Mouse (Mus musculus) limb, embryonic 13.5 days (tissue): ENCODE results near the gene Wdr47. TPM values are rescaled to one million over a fixed set of nuclear protein-coding genes. Genes with fewer than 3 reads are reported as not detected.
"Not testable (repeated sequence)": the region's sequence is repeated elsewhere in the genome, so short reads cannot be mapped to it uniquely, and the experiment has no call there.

ENCODE experiments used
- ATAC-seq: fragments of 200-750 bp; cut with Nextera tagmentation; 2 replicates; pipeline ENCODE4 v1.8.0; 2017; ENCODE audit warnings: low read depth, moderate number of reproducible peaks, moderate TSS enrichment; ENCODE audit not compliant: low FRiP score
- H3K27ac ChIP-seq: fragments of 300-500 bp; sonication (generic); 2 replicates; pipeline ENCODE4 v1.5.1; 2015; ENCODE audit warnings: inconsistent platforms, mild to moderate bottlenecking, moderate library complexity
- H3K27me3 ChIP-seq: fragments of 300-500 bp; sonication (generic); 2 replicates; pipeline ENCODE4 v1.6.1; 2015; ENCODE audit warnings: mild to moderate bottlenecking, inconsistent platforms
- H3K36me3 ChIP-seq: fragments of 300-500 bp; sonication (generic); 2 replicates; pipeline ENCODE4 v1.6.1; 2015; ENCODE audit warnings: inconsistent platforms, mild to moderate bottlenecking, moderate library complexity
- H3K4me1 ChIP-seq: fragments of 300-500 bp; sonication (generic); 2 replicates; pipeline ENCODE4 v1.6.1; 2015; ENCODE audit warnings: inconsistent platforms
- H3K4me2 ChIP-seq: fragments of 300-500 bp; sonication (generic); replicated peaks from 2 replicates; pipeline ENCODE4 v1.6.1; 2015; ENCODE audit warnings: inconsistent platforms, mild to moderate bottlenecking, moderate library complexity
- H3K4me3 ChIP-seq: fragments of 300-500 bp; sonication (generic); 2 replicates; pipeline ENCODE4 v1.5.1; 2015; ENCODE audit warnings: moderate library complexity, mild to moderate bottlenecking, inconsistent platforms
- H3K9ac ChIP-seq: fragments of 300-500 bp; sonication (generic); 2 replicates; pipeline ENCODE4 v1.6.1; 2015; ENCODE audit warnings: mild to moderate bottlenecking, inconsistent platforms
- H3K9me3 ChIP-seq: fragments of 300-500 bp; sonication (generic); 2 replicates; pipeline ENCODE4 v1.6.1; 2016; ENCODE audit warnings: inconsistent platforms
- WGBS: fragments of 180-500 bp; shearing (Covaris S2); methylation state at CpG from one replicate; pipeline ENCODE4 v1.1.7; 2015; 5-methylcytosine and 5-hydroxymethylcytosine counted together
- polyA plus RNA-seq: library from polyadenylated mRNA; unstranded; fragments of >200 nt; fragmentation: Nextera tagmentation; extraction: Ambion mirVana; gene quantifications from 2 replicates; pipeline ENCODE4 v1.2.1, GENCODE M21; 2015

Wdr47 gene
- polyA plus RNA-seq, result 12.4 and 12.6 TPM in 2 replicates

DNA sequence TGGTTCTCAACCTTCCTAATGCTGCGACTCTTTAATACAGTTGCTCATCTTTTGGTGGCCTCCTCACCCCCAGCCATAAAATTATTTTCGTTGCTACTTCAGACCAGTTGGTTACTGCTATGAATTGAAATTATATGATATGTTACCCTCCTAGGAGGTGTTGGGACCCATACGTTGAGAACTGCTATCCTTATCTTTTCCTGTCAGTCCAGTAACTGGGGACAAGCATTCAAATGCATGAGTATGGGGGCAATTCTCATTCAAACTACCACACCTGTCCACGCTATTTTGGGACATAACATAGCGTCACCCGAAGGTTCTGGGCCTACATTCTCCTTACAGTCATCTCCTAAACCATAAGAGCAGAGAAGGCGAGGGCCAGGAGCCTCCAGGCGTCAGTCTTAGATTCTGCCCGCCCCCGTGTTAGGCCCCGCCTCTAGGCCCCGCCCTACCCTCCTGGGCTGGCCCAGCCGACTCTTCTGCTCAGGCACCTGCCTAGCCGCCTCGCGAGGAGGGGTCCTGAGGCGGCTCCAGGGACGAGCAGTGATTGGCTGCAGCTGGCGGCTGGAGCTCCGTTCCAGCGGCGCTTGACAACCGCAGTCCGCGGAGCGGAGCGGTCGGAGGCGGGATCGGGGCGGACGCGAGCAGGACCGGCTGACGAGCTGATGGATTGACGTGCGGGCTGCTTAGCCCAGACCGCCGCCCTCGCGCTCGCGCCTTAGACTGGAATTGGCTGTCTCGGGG, at the start of gene Wdr47:
TSS of gene Wdr47 (plus strand) at position 494 of the 744 bp plus-strand sequence.
- WGBS, result 6% methylated on average over 44 of the region's 44 CpGs
- peak within 1 kb of the TSS; percentile 97 for H3K4me2 ChIP-seq
- ATAC-seq, result peak; percentile 99
- H3K4me1 ChIP-seq, result peaks cover 15% of the 10 kb centered on the region
- H3K9ac ChIP-seq, result peak within 1 kb of the TSS; percentile 75
- H3K27me3 ChIP-seq, result no peaks in the 10 kb centered on the region
- no peaks in the 10 kb centered on the region for H3K36me3 ChIP-seq
- no peak within 1 kb of the TSS for H3K27ac ChIP-seq
- no peaks in the 10 kb centered on the region for H3K9me3 ChIP-seq
- H3K4me3 ChIP-seq, result peak within 1 kb of the TSS; percentile 72

DNA sequence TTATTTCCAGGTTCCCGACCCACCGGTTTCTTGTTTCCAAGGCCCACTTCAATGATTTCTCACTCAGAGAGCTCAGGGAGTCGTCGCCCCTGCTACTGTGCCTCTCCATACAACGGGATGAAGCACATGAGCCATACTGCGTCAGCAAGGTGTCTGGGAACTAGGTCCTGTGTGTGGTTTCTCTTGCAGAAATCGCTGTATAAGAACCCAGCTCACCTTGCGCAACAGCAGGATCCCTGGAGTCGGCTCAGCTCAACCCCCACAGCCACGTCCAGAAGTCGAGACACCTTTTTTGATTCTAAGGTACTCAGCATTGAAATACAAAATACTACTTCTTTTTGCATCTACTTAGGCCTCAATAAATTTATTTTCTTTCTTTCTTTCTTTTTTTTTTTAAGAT, 48.8 kb upstream of the Wdr47 start:
- Histone ChIP-seq H3K36me3 (no peaks in the 10 kb centered on the region), H3K4me2 (no peak overlapping the region), H3K9me3 (no peaks in the 10 kb centered on the region), H3K27me3 (no peaks in the 10 kb centered on the region), H3K4me1 (peaks cover 5% of the 10 kb centered on the region; the same call in 1 of the 2 replicates), H3K27ac (no peak overlapping the region), H3K4me3 (no peak overlapping the region), H3K9ac (no peak overlapping the region)
- no peak for ATAC-seq
- WGBS, result 80% methylated on average over 11 of the region's 11 CpGs

DNA sequence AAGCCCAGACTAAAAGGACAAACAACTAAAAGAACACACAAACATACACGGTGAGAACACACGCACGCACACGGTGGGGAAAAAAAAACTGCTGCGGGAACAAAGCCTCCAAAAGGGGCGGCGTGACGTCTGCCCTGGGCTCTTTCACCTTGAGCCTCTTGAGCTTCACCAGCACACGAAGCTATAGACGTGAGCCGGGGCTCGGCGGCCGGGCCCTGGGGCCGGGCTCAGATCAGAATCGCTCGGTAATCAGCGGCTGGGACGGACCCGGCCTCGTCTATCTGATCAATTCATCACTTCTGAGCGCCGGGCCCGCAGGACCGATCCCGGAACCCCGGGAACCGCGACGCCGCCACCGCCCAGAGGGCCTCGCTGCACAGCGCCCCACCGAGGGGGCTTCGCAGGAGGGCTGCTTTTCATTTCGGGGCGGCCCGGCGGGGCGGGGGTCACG, 36.9 kb upstream of the Wdr47 start:
- Histone ChIP-seq H3K4me3 (peak overlapping the region; percentile 82), H3K27me3 (no peaks in the 10 kb centered on the region), H3K9ac (peak overlapping the region; percentile 94), H3K4me1 (peaks cover 7% of the 10 kb centered on the region), H3K36me3 (peaks cover 23% of the 10 kb centered on the region), H3K9me3 (no peaks in the 10 kb centered on the region), H3K27ac (peak overlapping the region; percentile 86), H3K4me2 (peak overlapping the region; percentile 83)
- 0% methylated on average over 37 of the region's 42 CpGs for WGBS
- ATAC-seq, result peak; percentile 60

DNA sequence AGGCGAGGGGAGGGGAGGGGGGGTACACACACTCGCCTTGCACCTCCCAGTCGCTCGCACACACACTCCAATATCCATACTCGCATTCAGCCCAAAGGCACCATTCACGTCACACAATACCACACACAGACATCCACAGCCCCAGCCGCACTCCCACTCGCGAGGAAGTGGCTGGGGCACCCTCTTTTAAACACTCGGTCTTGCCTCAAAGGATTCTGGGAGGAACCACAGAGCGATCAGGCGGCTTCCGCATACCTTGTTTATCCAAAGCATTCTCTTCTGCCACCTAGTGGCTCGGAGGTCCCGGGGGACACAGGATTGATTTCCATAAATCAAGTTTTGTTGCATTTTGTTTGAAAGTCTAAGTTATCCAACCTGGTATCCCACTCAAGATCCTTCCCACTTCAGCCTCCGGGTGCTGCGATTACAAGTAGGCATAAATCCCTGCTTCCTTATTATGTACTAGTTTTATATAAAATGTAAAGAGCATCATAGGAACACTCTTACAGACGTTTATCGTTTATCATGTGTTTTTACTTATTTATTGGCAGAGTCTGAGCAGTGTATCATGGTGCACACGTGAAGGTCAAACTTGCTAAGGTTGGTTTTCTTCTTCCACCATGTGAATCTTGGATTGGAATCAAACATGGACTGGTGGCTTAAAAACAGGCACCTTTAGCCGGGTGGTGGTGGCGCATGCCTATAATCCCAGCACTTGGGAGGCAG, 36.3 kb upstream of the Wdr47 start:
- ATAC-seq, result peak; percentile 96
- H3K9me3 ChIP-seq, result no peaks in the 10 kb centered on the region
- H3K4me1 ChIP-seq, result peaks cover 7% of the 10 kb centered on the region
- H3K27me3 ChIP-seq, result no peaks in the 10 kb centered on the region
- peak overlapping the region; percentile 94 for H3K9ac ChIP-seq
- peaks cover 27% of the 10 kb centered on the region for H3K36me3 ChIP-seq
- H3K27ac ChIP-seq, result peak overlapping the region; percentile 86
- peak overlapping the region; percentile 82 for H3K4me3 ChIP-seq
- WGBS, result 19% methylated on average over 18 of the region's 22 CpGs
- peak overlapping the region; percentile 83 for H3K4me2 ChIP-seq

DNA sequence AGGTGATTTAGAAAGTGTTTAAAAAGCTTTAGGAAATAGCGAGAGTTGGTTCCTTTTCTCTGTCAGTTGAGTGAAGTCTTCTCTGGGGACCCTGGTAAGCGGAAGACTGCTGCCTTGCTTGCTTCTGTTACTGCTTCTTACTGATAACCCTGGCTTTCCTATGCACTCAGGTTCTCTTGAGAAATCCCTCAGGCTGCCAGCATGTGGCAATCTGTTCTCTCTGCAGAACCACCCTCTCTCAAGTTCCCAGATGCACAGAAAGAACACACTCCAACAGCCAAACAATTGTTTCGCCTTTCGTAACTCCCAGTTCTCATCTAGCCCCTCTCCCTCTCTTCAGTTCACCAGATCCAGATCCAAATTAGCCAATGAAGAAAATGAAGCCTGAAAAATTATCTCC, 33.2 kb upstream of the Wdr47 start:
- no peaks in the 10 kb centered on the region for H3K9me3 ChIP-seq
- 94% methylated on average over 4 of the region's 4 CpGs for WGBS
- H3K36me3 ChIP-seq, result peaks cover 34% of the 10 kb centered on the region
- H3K27me3 ChIP-seq, result no peaks in the 10 kb centered on the region
- no peak for ATAC-seq
- no peak overlapping the region for H3K4me2 ChIP-seq
- no peak overlapping the region for H3K9ac ChIP-seq
- H3K27ac ChIP-seq, result no peak overlapping the region
- no peak overlapping the region for H3K4me3 ChIP-seq
- peaks cover 23% of the 10 kb centered on the region for H3K4me1 ChIP-seq

DNA sequence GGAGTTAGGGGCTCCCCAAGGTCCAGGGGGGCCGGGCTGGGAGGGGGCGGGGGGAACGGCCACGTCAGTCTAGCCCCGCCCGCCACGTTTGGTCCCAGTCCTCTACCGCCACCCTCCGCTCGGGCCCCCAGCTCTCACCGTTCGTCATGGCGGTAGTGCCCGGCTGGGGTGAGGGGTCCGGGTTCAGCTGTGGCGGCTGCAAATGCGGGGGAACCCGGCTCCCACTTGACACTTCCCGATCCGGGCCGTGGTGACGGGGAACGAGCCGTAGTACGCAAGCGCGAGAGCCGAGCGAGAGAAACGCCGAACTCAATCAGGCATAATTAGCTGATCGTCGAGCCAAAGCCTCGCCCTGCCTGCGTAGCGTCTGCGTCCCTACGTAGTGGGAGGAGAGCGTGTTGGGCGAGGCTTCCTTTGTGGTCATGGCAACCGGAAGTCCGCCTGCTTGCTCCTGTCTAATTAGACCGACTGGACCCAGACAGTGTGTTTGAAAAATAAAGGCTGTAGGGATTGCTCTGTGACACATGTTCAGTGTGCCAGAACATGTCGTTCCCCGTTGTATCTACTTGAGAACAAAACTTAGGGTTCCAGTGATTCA, 28.8 kb upstream of the Wdr47 start, which contains the start of gene Tmem167b:
TSS of gene Tmem167b (minus strand) at position 334 of the 598 bp plus-strand sequence.
- H3K4me1 ChIP-seq, result peaks cover 20% of the 10 kb centered on the region
- no peaks in the 10 kb centered on the region for H3K9me3 ChIP-seq
- peak; percentile 96 for ATAC-seq
- peak within 1 kb of the TSS; percentile 85 for H3K27ac ChIP-seq
- H3K4me2 ChIP-seq, result peak within 1 kb of the TSS; percentile 87
- WGBS, result under 1% methylated on average over 41 of the region's 45 CpGs
- H3K36me3 ChIP-seq, result peaks cover 28% of the 10 kb centered on the region
- H3K9ac ChIP-seq, result peak within 1 kb of the TSS; percentile 79
- H3K4me3 ChIP-seq, result peak within 1 kb of the TSS; percentile 64
- no peaks in the 10 kb centered on the region for H3K27me3 ChIP-seq

DNA sequence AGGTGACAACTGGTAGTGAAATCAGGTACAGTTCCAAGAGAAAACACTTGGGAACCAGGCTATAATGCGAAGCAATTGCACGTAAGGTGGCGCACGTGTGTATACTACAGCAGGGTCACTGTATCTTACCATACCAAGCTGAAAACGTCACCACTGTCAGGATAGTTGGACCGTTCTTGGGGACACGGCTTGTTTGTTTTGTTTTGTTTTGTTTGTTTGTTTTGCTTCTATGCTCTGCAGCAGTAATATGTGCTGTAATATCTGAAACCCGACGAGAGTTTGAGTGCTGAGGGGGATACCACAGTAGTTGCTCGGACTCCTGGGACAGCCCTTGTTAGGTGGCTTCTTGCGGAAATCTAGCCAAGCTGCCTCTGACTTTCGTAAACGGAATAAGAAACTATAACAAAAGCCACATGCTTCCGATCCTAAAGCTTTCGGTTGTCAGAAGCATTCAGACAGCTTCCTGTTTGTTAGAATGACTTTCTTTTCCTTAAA, 28.3 kb upstream of the Wdr47 start:
- peak overlapping the region; percentile 79 for H3K9ac ChIP-seq
- H3K4me2 ChIP-seq, result peak overlapping the region; percentile 87
- H3K36me3 ChIP-seq, result peaks cover 24% of the 10 kb centered on the region
- peak overlapping the region; percentile 85 for H3K27ac ChIP-seq
- H3K27me3 ChIP-seq, result no peaks in the 10 kb centered on the region
- ATAC-seq, result peak; percentile 61
- 9% methylated on average over 15 of the region's 15 CpGs for WGBS
- peak overlapping the region; percentile 64 for H3K4me3 ChIP-seq
- no peaks in the 10 kb centered on the region for H3K9me3 ChIP-seq
- H3K4me1 ChIP-seq, result peaks cover 20% of the 10 kb centered on the region

DNA sequence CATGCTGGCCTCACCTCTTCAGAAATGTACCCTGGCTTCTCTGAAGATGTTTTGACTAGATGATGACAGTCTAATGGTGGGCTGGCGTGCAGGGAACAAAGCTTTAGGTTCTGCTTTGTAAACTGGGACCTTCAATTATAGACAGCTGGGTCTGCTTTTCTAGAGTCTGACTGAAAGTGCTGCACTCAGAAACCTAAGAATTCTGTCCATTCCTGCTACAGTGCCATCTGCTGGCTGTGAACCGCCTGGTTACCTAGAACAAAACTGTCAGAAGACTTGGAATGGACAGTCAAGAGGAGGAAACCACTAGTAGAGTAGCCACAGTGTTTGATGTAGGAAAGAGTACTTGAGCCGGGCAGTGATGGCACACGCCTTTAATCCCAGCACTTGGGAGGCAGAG, 27.8 kb upstream of the Wdr47 start:
- H3K27ac ChIP-seq, result peak overlapping the region; percentile 85
- peak; percentile 2; the same call in 1 of the 2 replicates for ATAC-seq
- 5% methylated on average over 4 of the region's 4 CpGs for WGBS
- peak overlapping the region; percentile 87 for H3K4me2 ChIP-seq
- no peaks in the 10 kb centered on the region for H3K27me3 ChIP-seq
- H3K4me1 ChIP-seq, result peaks cover 20% of the 10 kb centered on the region
- H3K9me3 ChIP-seq, result no peaks in the 10 kb centered on the region
- H3K4me3 ChIP-seq, result peak overlapping the region; percentile 64
- H3K36me3 ChIP-seq, result peaks cover 19% of the 10 kb centered on the region
- H3K9ac ChIP-seq, result peak overlapping the region; percentile 79

DNA sequence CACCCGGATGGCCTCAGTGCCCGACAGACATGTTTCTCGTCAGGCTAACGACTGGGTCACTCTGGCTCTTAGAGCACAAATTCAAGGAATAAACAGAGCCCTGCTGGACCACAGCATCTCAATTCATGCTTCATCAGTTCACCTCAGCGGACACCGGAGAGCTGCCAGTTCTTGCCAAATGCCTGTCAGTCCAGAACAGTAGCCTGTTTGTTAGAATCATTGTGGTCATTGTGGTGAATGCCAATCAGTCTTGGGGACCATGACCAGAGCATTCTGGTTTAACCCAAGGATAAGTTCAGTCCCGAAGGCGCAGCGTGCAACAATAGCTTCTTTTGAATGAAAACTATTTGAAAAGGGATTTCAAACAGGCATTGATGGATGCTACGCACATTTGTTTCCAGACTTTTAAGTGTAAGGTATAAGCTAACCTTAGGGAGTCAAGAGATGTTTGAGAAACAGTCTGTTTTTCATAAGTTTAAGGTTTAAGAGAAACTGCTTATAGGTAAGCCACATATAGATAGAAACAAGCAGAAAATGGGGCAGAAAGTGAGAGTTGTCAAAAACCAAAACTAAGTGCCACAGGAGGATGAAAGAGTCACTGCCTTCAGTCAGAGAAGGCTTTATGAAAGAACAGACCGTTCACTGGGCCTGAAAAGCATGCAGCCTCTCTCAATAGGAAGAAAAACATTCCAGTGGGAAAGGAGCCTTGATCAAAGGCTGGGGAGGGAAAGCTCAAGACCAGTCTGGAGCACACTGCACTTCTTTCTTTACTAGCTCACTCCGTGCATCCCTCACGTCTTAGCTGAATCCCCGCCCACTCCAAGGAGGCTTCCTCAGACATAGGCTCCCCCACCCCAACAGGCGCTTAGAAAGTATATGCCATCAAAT, 22.8 kb upstream of the Wdr47 start:
- Histone ChIP-seq H3K27me3 (no peaks in the 10 kb centered on the region; the same call in 1 of the 2 replicates), H3K4me1 (peaks cover 13% of the 10 kb centered on the region), H3K9me3 (no peaks in the 10 kb centered on the region), H3K4me2 (no peak overlapping the region), H3K9ac (0 out of 2 replicates have a peak overlapping the region, but pooled peaks have one; percentile 31), H3K4me3 (no peak overlapping the region), H3K36me3 (no peaks in the 10 kb centered on the region), H3K27ac (peak overlapping the region; percentile 8; the same call in 1 of the 2 replicates)
- ATAC-seq, result no peak
- WGBS, result 62% methylated on average over 15 of the region's 15 CpGs

DNA sequence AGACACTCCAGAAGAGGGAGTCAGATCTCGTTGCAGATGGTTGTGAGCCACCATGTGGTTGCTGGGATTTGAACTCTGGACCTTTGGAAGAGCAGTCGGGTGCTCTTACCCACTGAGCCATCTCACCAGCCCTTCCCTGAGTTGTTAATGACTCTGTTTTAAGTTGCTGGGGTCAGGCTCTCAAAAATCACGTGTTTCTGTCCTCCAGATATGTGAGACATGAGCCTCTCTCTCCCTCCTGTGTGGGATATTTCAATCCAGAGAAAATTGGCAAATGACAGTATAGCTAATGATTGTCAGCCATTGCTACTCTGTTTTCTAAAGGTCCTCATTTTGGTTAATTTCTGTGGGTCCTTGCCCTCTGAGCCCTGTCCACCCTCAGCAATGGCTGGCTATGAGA, 21.4 kb upstream of the Wdr47 start:
- not testable (repeated sequence) for H3K36me3 ChIP-seq, ATAC-seq, H3K9me3 ChIP-seq, H3K4me3 ChIP-seq, H3K4me2 ChIP-seq, H3K9ac ChIP-seq, H3K27me3 ChIP-seq, H3K27ac ChIP-seq
- H3K4me1 ChIP-seq, result peaks cover 20% of the 10 kb centered on the region
- WGBS, result 51% methylated on average over 3 of the region's 3 CpGs

DNA sequence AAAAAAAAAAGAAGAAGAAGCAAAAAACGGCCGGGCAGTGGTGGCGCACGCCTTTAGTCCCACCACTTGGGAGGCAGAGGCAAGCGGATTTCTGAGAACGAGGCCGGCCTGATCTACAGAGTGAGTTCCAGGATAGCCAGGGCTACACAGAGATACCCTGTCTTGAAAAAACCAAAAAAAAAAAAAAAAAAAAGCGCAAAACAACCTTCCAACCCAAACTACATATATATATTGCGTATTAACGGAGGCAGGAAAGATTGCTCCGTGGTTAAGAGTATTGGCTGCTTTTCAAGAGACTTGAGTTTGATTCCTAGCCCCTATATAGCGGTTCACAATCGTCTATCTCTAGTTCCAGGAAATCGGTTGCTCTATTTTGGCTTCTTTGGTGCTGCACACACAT, 20.3 kb upstream of the Wdr47 start:
- 88% methylated on average over 14 of the region's 14 CpGs for WGBS
- Histone ChIP-seq H3K4me2 (peak overlapping the region; percentile 79), H3K27ac (no peak overlapping the region)

More for the DNA sequence above, 20.3 kb upstream of the Wdr47 start:
- H3K9ac ChIP-seq, result no peak overlapping the region
- H3K27me3 ChIP-seq, result no peaks in the 10 kb centered on the region; the same call in 1 of the 2 replicates
- H3K9me3 ChIP-seq, result no peaks in the 10 kb centered on the region
- peak overlapping the region; percentile 74; the same call in 1 of the 2 replicates for H3K4me3 ChIP-seq
- ATAC-seq, result no peak
- H3K36me3 ChIP-seq, result no peaks in the 10 kb centered on the region
- peaks cover 20% of the 10 kb centered on the region for H3K4me1 ChIP-seq
